Mouse (Mus musculus): ENCODE results near the gene Arhgap44. TPM values are rescaled to one million over a fixed set of nuclear protein-coding genes. Genes with fewer than 3 reads are reported as not detected.

Gene Arhgap44
- total and polyA plus RNA-seq, 3 experiments, result 0.11 TPM; not detected in 2

DNA sequence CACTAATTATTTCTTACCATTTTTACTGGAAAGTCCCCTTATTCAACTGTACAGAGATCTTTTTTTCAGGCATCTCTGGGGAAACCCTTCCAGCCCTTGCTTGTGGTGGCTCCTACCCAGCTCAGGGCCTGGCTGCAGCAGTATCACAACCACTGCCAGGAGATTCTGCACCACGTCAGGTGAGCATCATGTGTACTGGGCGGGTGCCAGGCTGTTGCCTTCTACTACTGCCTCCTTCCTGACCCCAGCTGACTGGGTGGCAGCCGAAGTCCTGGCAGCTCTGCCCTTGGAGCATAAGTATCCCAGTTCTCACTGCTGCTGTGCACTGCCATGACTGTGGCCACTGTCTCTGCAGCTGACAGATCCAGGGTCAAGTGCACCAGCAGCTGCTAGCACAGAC, 164.3 kb downstream of the Arhgap44 start:
- DNase-seq (ENCODE audit: low spot score) (no peak), ATAC-seq (ENCODE audit: extremely low read depth, insufficient number of reproducible peaks, low FRiP score, poor library complexity, severe bottlenecking) (no peak)
- Histone ChIP-seq H3K27me3 (ENCODE audit: insufficient read depth, low read length) (no peaks in the 10 kb centered on the region), H3K9me3 (replicated peaks) (no peaks in the 10 kb centered on the region), H3K4me3 (ENCODE audit: low read depth, low read length) (no peak overlapping the region), H3K36me3 (replicated peaks) (peaks cover 93% of the 10 kb centered on the region), H3K4me1 (ENCODE audit: insufficient read depth, low read depth, low read length) (0 out of 2 replicates have a peak, but pooled peaks cover 2% of the 10 kb centered on the region)
- TF ChIP-seq TAL1 (conservative IDR thresholded peaks at IDR 0.05; ENCODE audit: low read depth, low read length), result no peak
- no peak for TF ChIP-seq POLR2AphosphoS5 (IDR thresholded peaks at IDR 0.05; ENCODE audit: insufficient replicate concordance, low read depth, low read length)
- no peak for TF ChIP-seq CTCF (IDR thresholded peaks at IDR 0.05; ENCODE audit: low read depth, low read length)
- no peak for TF ChIP-seq GATA2 (IDR thresholded peaks at IDR 0.05; ENCODE audit: borderline replicate concordance, low read depth, low read length)
- TF ChIP-seq GATA1 (IDR thresholded peaks at IDR 0.05; ENCODE audit: borderline replicate concordance, low read length), result no peak

DNA sequence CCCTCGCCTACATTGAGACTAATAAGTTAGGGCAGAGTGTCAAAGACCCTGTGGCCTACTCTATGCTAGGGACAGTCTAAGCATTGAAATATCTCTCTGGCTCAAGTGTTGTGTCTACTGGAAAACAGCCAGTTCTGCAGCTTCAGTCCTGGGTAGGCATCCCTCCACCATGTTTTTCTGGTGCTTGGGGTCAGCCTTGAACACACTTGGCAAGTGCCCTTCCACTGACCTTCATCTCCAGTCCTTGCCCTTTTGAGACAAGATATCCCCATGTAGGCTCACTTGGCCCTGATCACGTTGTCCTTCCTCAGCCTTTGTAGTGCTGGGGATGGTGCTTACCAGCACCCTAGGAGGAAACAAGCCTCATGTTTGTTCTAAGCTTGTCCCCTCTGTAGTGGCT, 174.2 kb downstream of the Arhgap44 start:
- Histone ChIP-seq H3K9me3 (replicated peaks) (no peaks in the 10 kb centered on the region), H3K4me3 (ENCODE audit: low read depth, low read length) (no peak overlapping the region), H3K4me1 (ENCODE audit: insufficient read depth, low read depth, low read length) (no peaks in the 10 kb centered on the region), H3K27me3 (ENCODE audit: insufficient read depth, low read length) (no peaks in the 10 kb centered on the region), H3K36me3 (replicated peaks) (peaks cover 96% of the 10 kb centered on the region)
- TF ChIP-seq GATA1 (IDR thresholded peaks at IDR 0.05; ENCODE audit: borderline replicate concordance, low read length) (no peak), TAL1 (conservative IDR thresholded peaks at IDR 0.05; ENCODE audit: low read depth, low read length) (no peak), CTCF (IDR thresholded peaks at IDR 0.05; ENCODE audit: low read depth, low read length) (no peak), POLR2AphosphoS5 (IDR thresholded peaks at IDR 0.05; ENCODE audit: insufficient replicate concordance, low read depth, low read length) (no peak), GATA2 (IDR thresholded peaks at IDR 0.05; ENCODE audit: borderline replicate concordance, low read depth, low read length) (no peak)
- no peak for DNase-seq (ENCODE audit: low spot score)
- ATAC-seq (ENCODE audit: extremely low read depth, insufficient number of reproducible peaks, low FRiP score, poor library complexity, severe bottlenecking), result no peak

DNA sequence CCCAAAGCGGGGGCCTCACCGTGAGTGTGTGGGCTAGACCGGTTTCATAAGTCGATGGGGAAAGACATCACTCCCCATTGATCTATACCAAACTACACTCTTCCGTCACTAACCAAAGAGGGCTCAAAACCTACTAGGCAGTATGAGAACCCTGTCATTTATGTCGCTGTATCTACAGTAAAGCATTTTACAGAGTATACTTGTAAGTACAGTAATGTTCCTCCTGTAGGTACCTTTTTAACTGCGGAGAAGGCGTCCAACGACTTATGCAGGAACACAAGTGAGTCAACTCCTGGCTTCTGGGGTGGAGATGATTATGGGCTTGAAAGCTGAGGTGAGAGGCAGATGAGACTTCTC, 183.3 kb downstream of the Arhgap44 start:
- Histone ChIP-seq H3K9me3 (replicated peaks) (no peaks in the 10 kb centered on the region), H3K4me3 (ENCODE audit: low read depth, low read length) (peak overlapping the region; percentile 90), H3K36me3 (replicated peaks) (peaks cover 45% of the 10 kb centered on the region), H3K27me3 (ENCODE audit: insufficient read depth, low read length) (no peaks in the 10 kb centered on the region), H3K4me1 (ENCODE audit: insufficient read depth, low read depth, low read length) (peaks cover 21% of the 10 kb centered on the region)
- no peak for DNase-seq (ENCODE audit: low spot score)
- ATAC-seq (ENCODE audit: extremely low read depth, insufficient number of reproducible peaks, low FRiP score, poor library complexity, severe bottlenecking), result no peak
- TF ChIP-seq POLR2AphosphoS5 (IDR thresholded peaks at IDR 0.05; ENCODE audit: insufficient replicate concordance, low read depth, low read length) (no peak), TAL1 (conservative IDR thresholded peaks at IDR 0.05; ENCODE audit: low read depth, low read length) (no peak), CTCF (IDR thresholded peaks at IDR 0.05; ENCODE audit: low read depth, low read length) (no peak), GATA1 (IDR thresholded peaks at IDR 0.05; ENCODE audit: borderline replicate concordance, low read length) (no peak), GATA2 (IDR thresholded peaks at IDR 0.05; ENCODE audit: borderline replicate concordance, low read depth, low read length) (no peak)

DNA sequence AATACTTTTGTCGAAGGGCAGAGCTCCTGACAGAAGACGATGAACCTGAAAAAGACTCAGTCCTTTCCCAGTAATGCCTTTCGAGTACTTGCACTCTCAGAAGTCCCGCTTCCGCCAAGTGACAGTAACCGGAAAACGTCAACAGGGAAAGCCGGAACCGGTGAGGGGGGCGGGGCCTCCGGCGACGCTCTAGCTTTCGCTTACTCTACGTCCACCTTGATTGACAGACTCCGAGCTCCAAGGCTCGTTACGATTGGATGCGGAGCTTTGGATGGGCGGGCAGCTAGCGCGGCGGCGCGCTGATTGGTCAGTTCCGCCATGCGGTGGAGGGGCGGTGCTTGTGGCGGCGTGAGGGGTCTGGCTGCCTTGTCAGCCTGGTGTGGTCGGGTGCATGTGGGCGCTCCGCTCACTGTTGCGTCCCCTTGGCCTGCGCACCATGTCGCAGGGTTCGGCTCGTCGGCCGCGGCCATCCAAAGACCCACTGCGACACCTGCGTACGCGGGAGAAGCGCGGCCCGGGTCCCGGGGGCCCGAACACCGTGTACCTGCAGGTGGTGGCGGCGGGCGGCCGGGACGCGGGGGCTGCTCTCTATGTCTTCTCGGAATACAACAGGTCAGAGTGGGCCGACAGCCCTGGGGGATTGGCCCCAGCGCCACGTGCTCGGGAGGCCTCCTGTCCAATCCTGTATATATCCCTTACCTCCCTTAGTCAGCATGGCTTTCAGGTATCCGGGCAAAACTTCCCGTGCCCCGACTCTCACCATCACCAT, 183.9 kb downstream of the Arhgap44 start, which contains the start of gene Elac2:
Elac2 (plus strand) TSS at position 319 of the 769 bp plus-strand sequence.
- TF ChIP-seq GATA2 (IDR thresholded peaks at IDR 0.05; ENCODE audit: borderline replicate concordance, low read depth, low read length) (no peak), CTCF (IDR thresholded peaks at IDR 0.05; ENCODE audit: low read depth, low read length) (no peak), GATA1 (IDR thresholded peaks at IDR 0.05; ENCODE audit: borderline replicate concordance, low read length) (no peak), TAL1 (conservative IDR thresholded peaks at IDR 0.05; ENCODE audit: low read depth, low read length) (no peak), POLR2AphosphoS5 (IDR thresholded peaks at IDR 0.05; ENCODE audit: insufficient replicate concordance, low read depth, low read length) (no peak)
- H3K4me3 ChIP-seq (ENCODE audit: low read depth, low read length), result peak within 1 kb of the TSS; percentile 90
- DNase-seq (ENCODE audit: low spot score) (peak; percentile 98), ATAC-seq (ENCODE audit: extremely low read depth, insufficient number of reproducible peaks, low FRiP score, poor library complexity, severe bottlenecking) (peak; percentile 99)
- peaks cover 4% of the 10 kb centered on the region; the same call in 1 of the 2 replicates for H3K27me3 ChIP-seq (ENCODE audit: insufficient read depth, low read length)
- peaks cover 39% of the 10 kb centered on the region for H3K36me3 ChIP-seq (replicated peaks)
- H3K9me3 ChIP-seq (replicated peaks), result no peaks in the 10 kb centered on the region
- peaks cover 21% of the 10 kb centered on the region for H3K4me1 ChIP-seq (ENCODE audit: insufficient read depth, low read depth, low read length)

DNA sequence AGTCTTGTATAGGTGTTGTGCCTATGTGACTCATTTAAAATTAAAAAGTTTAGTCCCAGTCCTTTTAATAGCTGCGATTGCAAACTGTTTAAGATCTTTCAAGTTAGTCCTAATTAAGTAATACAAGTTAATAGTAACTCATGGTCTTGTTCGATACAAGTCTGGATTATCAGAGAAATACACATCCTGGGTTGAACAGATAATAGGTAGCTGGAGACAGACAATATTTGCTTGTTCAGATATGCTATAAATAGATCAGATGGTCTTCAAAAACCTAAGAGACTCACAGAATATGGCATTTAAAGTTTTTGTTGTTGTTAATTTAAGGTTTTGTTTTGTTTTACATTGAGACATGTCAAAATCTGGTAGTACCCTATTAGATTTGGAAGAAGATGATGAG, 190.3 kb downstream of the Arhgap44 start:
- DNase-seq (ENCODE audit: low spot score) (no peak), ATAC-seq (ENCODE audit: extremely low read depth, insufficient number of reproducible peaks, low FRiP score, poor library complexity, severe bottlenecking) (no peak)
- H3K36me3 ChIP-seq (replicated peaks), result no peaks in the 10 kb centered on the region
- H3K9me3 ChIP-seq (replicated peaks), result no peaks in the 10 kb centered on the region
- peaks cover 17% of the 10 kb centered on the region; the same call in 1 of the 2 replicates for H3K27me3 ChIP-seq (ENCODE audit: insufficient read depth, low read length)
- H3K4me1 ChIP-seq (ENCODE audit: insufficient read depth, low read depth, low read length), result no peaks in the 10 kb centered on the region
- no peak overlapping the region for H3K4me3 ChIP-seq (ENCODE audit: low read depth, low read length)
- no peak for TF ChIP-seq POLR2AphosphoS5 (IDR thresholded peaks at IDR 0.05; ENCODE audit: insufficient replicate concordance, low read depth, low read length)
- no peak for TF ChIP-seq GATA2 (IDR thresholded peaks at IDR 0.05; ENCODE audit: borderline replicate concordance, low read depth, low read length)
- no peak for TF ChIP-seq GATA1 (IDR thresholded peaks at IDR 0.05; ENCODE audit: borderline replicate concordance, low read length)
- TF ChIP-seq TAL1 (conservative IDR thresholded peaks at IDR 0.05; ENCODE audit: low read depth, low read length), result no peak
- TF ChIP-seq CTCF (IDR thresholded peaks at IDR 0.05; ENCODE audit: low read depth, low read length), result no peak

DNA sequence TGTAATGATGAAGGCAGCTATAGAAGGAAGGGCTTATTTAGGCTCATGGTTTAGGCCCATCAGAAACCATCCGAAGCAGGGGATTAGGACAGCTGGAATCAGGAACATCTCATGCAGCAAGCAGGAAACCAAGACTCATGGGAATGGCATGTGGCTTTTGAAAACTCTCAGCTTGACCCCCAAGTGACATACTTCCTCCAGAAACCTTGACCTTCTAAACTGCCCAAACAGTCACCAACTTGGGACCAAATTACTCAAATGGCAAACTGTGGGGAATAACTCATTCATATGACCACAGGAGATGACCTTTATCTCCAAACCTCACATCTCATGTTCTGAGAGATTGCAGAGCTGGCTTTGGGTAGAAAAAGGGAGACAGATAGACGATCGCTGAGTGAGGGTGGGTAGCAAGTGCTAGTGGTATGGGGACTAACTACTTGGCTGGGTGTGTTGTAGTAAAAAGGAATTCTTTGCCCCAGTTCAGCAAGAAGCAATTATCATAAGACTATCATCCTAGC, 191.2 kb downstream of the Arhgap44 start:
- ATAC-seq (ENCODE audit: extremely low read depth, insufficient number of reproducible peaks, low FRiP score, poor library complexity, severe bottlenecking), result no peak
- peaks cover 17% of the 10 kb centered on the region; the same call in 1 of the 2 replicates for H3K27me3 ChIP-seq (ENCODE audit: insufficient read depth, low read length)
- no peaks in the 10 kb centered on the region for H3K36me3 ChIP-seq (replicated peaks)
- no peak for DNase-seq (ENCODE audit: low spot score)
- H3K9me3 ChIP-seq (replicated peaks), result no peaks in the 10 kb centered on the region
- H3K4me3 ChIP-seq (ENCODE audit: low read depth, low read length), result no peak overlapping the region
- TF ChIP-seq GATA1 (IDR thresholded peaks at IDR 0.05; ENCODE audit: borderline replicate concordance, low read length), result no peak
- TF ChIP-seq CTCF (IDR thresholded peaks at IDR 0.05; ENCODE audit: low read depth, low read length), result no peak
- no peak for TF ChIP-seq POLR2AphosphoS5 (IDR thresholded peaks at IDR 0.05; ENCODE audit: insufficient replicate concordance, low read depth, low read length)
- TF ChIP-seq TAL1 (conservative IDR thresholded peaks at IDR 0.05; ENCODE audit: low read depth, low read length), result no peak
- TF ChIP-seq GATA2 (IDR thresholded peaks at IDR 0.05; ENCODE audit: borderline replicate concordance, low read depth, low read length), result no peak
- H3K4me1 ChIP-seq (ENCODE audit: insufficient read depth, low read depth, low read length), result no peaks in the 10 kb centered on the region

Data from G1E (cell line).